Mouse (Mus musculus) adrenal gland, adult 18-20 months (tissue): ENCODE data around the gene Amn1. TPM values are rescaled to one million over a fixed set of nuclear protein-coding genes. Genes with fewer than 3 reads are reported as not detected.

Experiments
- DNase-seq, 2 experiments: peaks; one replicate each; pipeline ENCODE4 v3.0.0; 2021 to 2022; ENCODE audit warnings: low spot score in 2 of 2
- total RNA-seq, 2 experiments: library from RNA; stranded (reverse); gene quantifications; 1 replicate in 1 of 2; 2 replicates in 1 of 2; pipeline ENCODE4 v1.2.3; 2021

Amn1 gene
- total RNA-seq, 2 experiments from 2014 or later = 25.2 to 29.0 TPM

DNA sequence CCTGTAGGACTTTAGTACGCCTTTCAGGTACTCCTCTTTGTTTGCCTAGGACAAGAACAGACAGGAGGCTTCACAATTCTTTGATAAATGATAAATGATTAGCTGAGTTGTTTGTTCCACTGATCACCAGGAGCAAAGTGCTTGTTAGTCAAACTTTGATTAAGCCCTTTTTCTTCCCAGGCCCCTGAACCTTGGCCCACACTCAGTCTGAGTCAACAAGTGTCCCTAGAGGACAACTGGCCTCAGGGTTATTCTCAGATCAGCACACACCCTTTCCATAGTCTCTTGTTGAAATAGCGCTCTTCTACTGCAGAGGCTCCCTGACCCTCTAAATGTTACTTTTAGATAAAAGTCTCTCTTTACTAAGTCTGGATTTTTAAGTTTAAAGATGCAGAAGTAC lies 69.6 kb downstream of the Amn1 start:
- no peak for DNase-seq

DNA sequence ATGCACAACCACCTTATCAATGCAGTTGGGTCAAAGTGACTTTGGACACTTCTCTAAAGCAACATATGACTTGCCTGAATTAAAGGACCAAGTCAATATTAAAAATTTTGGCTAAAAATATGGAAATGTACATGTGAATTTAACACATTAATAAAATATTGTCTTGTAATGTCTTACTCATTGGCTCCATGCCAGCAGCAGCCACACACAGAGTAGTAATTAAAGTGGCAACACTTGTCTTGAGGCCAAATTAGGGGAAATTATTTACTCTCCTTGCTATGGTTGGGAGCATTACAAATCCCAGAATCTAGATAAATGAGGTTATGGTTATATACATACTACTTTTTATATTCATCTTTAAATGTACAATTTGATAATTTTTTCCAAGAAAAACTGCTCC lies 71.5 kb downstream of the Amn1 start:
- DNase-seq = no peak

DNA sequence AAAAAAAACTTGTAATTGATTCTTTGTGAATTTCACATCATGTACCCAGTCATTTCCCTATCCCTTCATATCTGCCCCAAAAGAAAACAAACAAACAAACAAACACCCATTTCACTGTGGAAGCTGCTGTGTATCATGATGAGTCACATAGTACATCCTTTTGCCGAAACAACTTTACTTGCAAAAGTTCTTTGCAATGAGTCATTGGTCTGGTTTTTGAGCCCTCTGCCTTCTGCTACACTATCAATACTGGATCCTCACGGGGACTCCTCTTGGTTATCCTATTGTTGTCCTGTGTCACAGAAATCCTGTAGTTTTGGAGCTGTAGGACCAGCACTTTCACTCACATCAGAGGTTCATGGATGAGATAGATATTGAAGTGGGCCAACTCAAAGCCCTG lies 79.6 kb downstream of the Amn1 start:
- DNase-seq = no peak

DNA sequence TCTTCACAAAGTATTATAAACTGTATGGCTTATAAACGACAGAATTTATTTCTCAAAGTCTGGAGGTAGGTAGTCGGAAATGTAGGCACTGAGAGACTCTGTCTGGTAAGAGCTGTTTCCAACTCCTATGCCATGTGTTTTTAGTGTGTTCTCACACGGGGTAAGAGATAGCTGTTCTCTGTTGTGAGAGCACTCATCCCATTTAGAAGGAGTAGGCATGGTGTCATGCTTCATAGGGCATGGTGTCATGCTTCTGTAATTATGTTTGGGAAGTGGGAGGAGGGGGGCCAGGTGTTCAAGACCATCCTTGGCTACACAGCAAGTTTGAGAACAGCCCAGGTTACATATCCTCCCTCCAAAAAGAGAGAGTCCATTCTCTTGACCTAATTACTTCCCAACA lies 80.9 kb downstream of the Amn1 start:
- no peak for DNase-seq

Other genes starting within 250 kb of the Amn1 start
- gene Sinhcaf, start 242.2 kb downstream of the Amn1 start, total RNA-seq = 10 to 100 TPM in 1 of 2 experiments, 1 to 10 TPM in 1; 9.9 to 26.5 TPM
- gene Dennd5b, start 87.0 kb downstream of the Amn1 start, total RNA-seq = 10 to 100 TPM; 14.5 to 18.5 TPM
- not detected for gene Gm10203, start 58.5 kb downstream of the Amn1 start, total RNA-seq
- 10 to 100 TPM; 12.5 to 13.5 TPM for gene Etfbkmt, start 48.9 kb downstream of the Amn1 start, total RNA-seq
- 10 to 100 TPM; 27.8 to 30.6 TPM for gene Resf1, start 120.7 kb upstream of the Amn1 start, total RNA-seq
- 1 to 10 TPM; 5.1 to 6.0 TPM for gene Bicd1, start 220.2 kb upstream of the Amn1 start, total RNA-seq